24 mouse cellular contexts compared by ENCODE assay signal in genomic region chr6:85547642-85548041, GRCm38 (mm10). TPM values are rescaled to one million over a fixed set of nuclear protein-coding genes. Genes with fewer than 3 reads are reported as not detected.
"Had no signal": no experiment of that assay in that cellular context is flagged by ENCODE, and none has a peak within 500 bp of the region (broad histone marks: within the 10 kb centered on the region; RNA-seq: fewer than 3 reads in every experiment).

No protein-coding gene starts in this region.

- H3K36me3 ChIP-seq: neural tube, embryonic 12.5 days; neural tube, embryonic 13.5 days; neural tube, embryonic 15.5 days; stomach, embryonic 15.5 days had no signal

- DNase-seq: retina, postnatal 1 day; right cerebral cortex, adult 18-20 months; right cerebral cortex, postnatal 14 days; right cerebral cortex, postnatal 25 days; right cerebral cortex, postnatal 4 days; spleen, adult 18-20 months; thymus, adult 18-20 months; thymus, adult 2 months; thymus, postnatal 14 days; thymus, postnatal 25 days; thymus, postnatal 36 days; thymus, postnatal 4 days had no signal

- H3K9me3 ChIP-seq: neural tube, embryonic 12.5 days; neural tube, embryonic 13.5 days; neural tube, embryonic 15.5 days; stomach, embryonic 15.5 days had no signal

- H3K4me1 ChIP-seq: neural tube, embryonic 12.5 days; neural tube, embryonic 13.5 days; neural tube, embryonic 15.5 days; stomach, embryonic 15.5 days had no signal

- H3K9ac ChIP-seq: neural tube, embryonic 12.5 days; neural tube, embryonic 13.5 days; neural tube, embryonic 15.5 days; stomach, embryonic 15.5 days had no signal

- H3K4me3 ChIP-seq: neural tube, embryonic 12.5 days; neural tube, embryonic 13.5 days; neural tube, embryonic 15.5 days; stomach, embryonic 15.5 days had no signal

- H3K27me3 ChIP-seq: neural tube, embryonic 12.5 days; neural tube, embryonic 13.5 days; neural tube, embryonic 15.5 days; stomach, embryonic 15.5 days had no signal

- H3K27ac ChIP-seq: neural tube, embryonic 12.5 days; neural tube, embryonic 13.5 days; neural tube, embryonic 15.5 days; stomach, embryonic 15.5 days; stomach, postnatal 0 days had no signal

RNA-seq across cellular contexts. Expression of gene Egr4, which starts 34.3 kb away (rescaled TPM):
- total RNA-seq: neutrophil, adult 5-6 weeks had no signal
- polyA plus RNA-seq: neural tube, embryonic 12.5 days; neural tube, embryonic 13.5 days; neural tube, embryonic 14.5 days; small intestine, adult 2 months; stomach, embryonic 14.5 days; stomach, embryonic 15.5 days; stomach, embryonic 16.5 days; stomach, postnatal 0 days; thymus, postnatal 0 days; urinary bladder, adult 2 months had no signal

RNA-seq across cellular contexts. Expression of gene Fbxo41, which starts 44.8 kb away (rescaled TPM):
- total RNA-seq: neutrophil, adult 5-6 weeks had no signal
